Mouse (Mus musculus) urinary bladder, postnatal 4 days (tissue): ENCODE results near the gene Tbc1d2b.
A peak's percentile ranks its signal among the peaks of the same experiment; 100 is the strongest.

Experiments used
- DNase-seq, 2 experiments: peaks; one replicate each; pipeline ENCODE4 v3.0.0; 2021 to 2022; ENCODE audit warnings: low spot score in 2 of 2

Gene Tbc1d2b

DNA sequence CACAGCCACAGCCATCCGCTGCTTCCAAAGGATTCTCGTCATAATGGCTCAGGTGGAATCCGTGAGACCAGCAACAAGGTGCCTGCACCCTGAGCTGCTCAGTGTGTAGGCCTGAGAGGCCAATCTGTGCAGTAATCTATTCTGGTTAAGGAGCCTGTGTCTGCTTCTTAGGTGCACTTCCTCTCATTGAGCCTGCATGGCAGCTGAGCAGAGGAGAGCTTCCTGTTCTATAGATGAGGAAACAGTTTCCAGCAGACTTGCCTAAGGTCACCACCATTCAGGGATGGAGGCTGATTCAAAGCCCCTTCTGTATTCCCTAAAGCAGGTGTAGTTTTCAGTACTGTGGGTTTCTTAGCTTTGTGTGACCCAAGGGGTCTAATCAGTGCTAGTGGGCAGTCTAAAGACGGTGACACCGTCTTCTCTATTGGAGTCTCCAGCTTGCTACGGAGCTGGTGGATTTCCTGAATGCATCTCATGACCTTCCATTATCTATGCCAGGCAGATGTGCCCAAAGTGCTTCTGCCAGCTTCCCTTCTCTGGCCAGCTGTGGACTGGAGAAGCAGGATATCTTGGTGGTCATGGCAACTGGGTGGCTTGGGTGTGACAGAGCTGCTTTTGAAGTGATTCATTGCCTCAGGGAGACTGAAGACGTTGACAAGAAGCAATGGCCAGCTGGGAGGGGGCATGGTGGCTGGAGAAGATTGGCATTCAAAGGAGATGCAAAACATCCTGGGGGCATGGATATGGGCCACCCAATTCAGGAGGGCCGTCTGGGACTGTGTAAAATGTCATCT, 97.9 kb downstream of the Tbc1d2b start:
- DNase-seq, result no peak

DNA sequence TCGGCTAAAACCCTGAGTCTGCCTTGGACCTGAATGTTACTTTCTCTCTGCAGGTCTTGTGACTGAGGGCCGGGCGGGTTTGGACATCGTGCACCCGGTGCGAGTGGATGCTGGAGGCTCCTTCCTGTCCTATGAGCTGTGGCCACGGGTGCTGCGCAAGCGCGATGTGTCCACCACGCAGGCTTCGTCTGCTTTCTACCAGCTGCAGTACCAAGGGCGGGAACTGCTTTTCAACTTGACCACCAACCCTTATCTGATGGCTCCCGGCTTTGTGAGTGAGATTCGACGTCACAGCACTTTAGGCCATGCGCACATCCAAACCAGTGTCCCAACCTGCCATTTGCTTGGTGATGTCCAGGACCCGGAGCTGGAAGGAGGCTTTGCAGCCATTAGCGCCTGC, 99.2 kb downstream of the Tbc1d2b start:
- DNase-seq, result no peak

DNA sequence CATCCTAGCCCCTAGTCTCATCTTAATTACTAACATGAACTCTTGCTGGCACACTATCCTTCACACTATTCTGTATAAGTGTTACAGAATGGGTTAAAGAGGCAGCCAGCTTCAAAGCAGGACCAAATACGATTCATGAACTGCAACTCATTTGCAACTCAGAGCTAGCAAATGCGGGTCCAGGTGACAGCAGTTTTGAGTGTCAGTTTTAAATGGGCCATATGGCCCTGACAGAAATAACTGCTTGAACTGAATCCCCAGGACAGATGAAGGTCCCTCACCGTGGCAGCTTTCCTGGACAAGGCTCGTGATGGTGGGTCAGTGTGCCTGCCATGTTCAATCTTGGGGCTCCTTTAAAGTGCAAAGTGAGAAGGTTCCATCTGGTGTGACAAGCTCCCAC, 100.6 kb downstream of the Tbc1d2b start:
- DNase-seq, result no peak

GRCm38 (mm10) chr9:90166615-90167014, 104.0 kb downstream of the Tbc1d2b start:
- no peak for DNase-seq

GRCm38 (mm10) chr9:90165590-90165989, 105.0 kb downstream of the Tbc1d2b start:
- DNase-seq, result no peak

GRCm38 (mm10) chr9:90164670-90165453, 105.7 kb downstream of the Tbc1d2b start:
- DNase-seq, result no peak

- peak in 1 of 2 experiments; percentile 62 for DNase-seq
These were observed 106.9 kb downstream of the Tbc1d2b start for GRCm38 (mm10) chr9:90163749-90164095.

DNA sequence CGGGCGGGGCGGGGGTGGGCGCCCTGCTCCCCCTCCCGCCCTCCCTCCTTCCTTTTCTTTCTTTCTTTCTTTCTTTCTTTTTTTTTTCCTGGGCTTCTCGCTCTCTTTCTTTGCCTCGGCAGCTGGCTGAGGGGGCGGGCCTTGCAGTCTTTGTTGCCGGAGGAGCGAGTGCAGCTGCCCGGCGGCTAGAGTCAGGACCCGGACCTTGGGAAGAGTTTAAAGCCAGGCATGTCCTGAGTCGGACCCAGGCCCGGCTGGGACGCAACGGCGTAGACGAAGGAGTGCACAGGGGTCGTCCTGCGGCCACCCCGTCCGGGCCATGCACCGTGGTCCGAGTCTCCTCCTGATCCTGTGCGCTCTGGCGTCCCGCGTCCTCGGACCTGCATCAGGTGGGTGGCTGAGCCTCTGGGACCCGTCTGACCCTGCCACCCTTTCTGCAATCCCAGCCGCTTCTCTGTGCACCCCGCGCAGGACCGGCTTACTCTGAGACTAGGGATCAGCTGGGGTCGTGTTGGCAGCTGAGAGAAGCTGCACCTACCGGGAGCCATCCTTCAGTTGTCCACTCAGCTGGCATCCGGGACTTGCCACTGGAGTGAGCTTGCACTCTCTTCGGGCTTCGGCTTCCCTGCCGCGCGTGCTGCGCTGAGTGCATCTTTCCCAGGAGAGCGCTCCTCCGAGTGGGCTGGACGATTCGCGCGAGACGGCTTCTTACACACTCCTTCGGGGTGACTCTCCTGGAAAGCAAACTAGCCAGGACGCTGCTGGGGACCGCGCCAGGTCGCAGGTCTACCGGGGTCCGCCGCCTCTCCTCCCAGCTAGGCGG, 107.5 kb downstream of the Tbc1d2b start, which contains the start of gene Adamts7:
Gene Adamts7, plus strand, starts transcription at position 144 of the 823 bp plus-strand sequence.
- DNase-seq, result no peak

GRCm38 (mm10) chr9:90162243-90162925, 108.2 kb downstream of the Tbc1d2b start:
- DNase-seq, result peak in 1 of 2 experiments; percentile 73
